ENCODE assay signal across 9 mouse cellular contexts in genomic region chr13:44804876-44805275, GRCm38 (mm10).
A peak's percentile ranks its signal among the peaks of the same experiment; 100 is the strongest.
DNase-seq lines count a peak whose midpoint lies in the region; ATAC-seq and TF ChIP-seq lines count a peak whose summit lies in the region.
"Had no signal": no experiment of that assay in that cellular context is flagged by ENCODE, and none has a peak within 500 bp of the region (broad histone marks: within the 10 kb centered on the region; RNA-seq: fewer than 3 reads in every experiment).

No protein-coding gene starts in this region.

- no peaks in the 10 kb centered on the region for H3K27me3 ChIP-seq in liver, embryonic 11.5 days (replicated peaks; ENCODE audit: control insufficient read depth, insufficient read depth, low read length)
- no peaks in the 10 kb centered on the region for H3K27me3 ChIP-seq in stomach, postnatal 0 days (ENCODE audit: control insufficient read depth, insufficient read depth, low read length)
- H3K27me3 ChIP-seq: neural tube, embryonic 12.5 days had no signal

- intact Hi-C loops in heart, postnatal 10 days (cut with DNase I): loop anchor here (5.0 kb wide), 1 partner anchor 147 kb away; no protein-coding TSS in a partner anchor

- peaks cover 4% of the 10 kb centered on the region; the same call in 1 of the 2 replicates for H3K4me1 ChIP-seq in liver, embryonic 11.5 days (replicated peaks; ENCODE audit: control insufficient read depth, insufficient read depth, low read length)
- H3K4me1 ChIP-seq in lung, adult 2 months (ENCODE audit: control insufficient read depth, insufficient read depth, low read length): peaks cover 9% of the 10 kb centered on the region
- no peaks in the 10 kb centered on the region for H3K4me1 ChIP-seq in stomach, postnatal 0 days (replicated peaks; ENCODE audit: control insufficient read depth, insufficient read depth)
- H3K4me1 ChIP-seq: neural tube, embryonic 12.5 days had no signal

- H3K36me3 ChIP-seq in liver, embryonic 11.5 days (ENCODE audit: control insufficient read depth, insufficient read depth, low read length): no peaks in the 10 kb centered on the region
- H3K36me3 ChIP-seq in stomach, postnatal 0 days (ENCODE audit: control insufficient read depth, insufficient read depth, low read length): no peaks in the 10 kb centered on the region
- H3K36me3 ChIP-seq: neural tube, embryonic 12.5 days had no signal

- H3K9ac ChIP-seq in liver, embryonic 11.5 days (ENCODE audit: low read depth, low read length): no peak overlapping the region
- no peak overlapping the region for H3K9ac ChIP-seq in stomach, postnatal 0 days (ENCODE audit: low read length)
- H3K9ac ChIP-seq: neural tube, embryonic 12.5 days had no signal

- no peaks in the 10 kb centered on the region for H3K9me3 ChIP-seq in liver, embryonic 11.5 days (ENCODE audit: control insufficient read depth, low read length)
- H3K9me3 ChIP-seq in stomach, postnatal 0 days (ENCODE audit: control insufficient read depth, low read length): no peaks in the 10 kb centered on the region
- H3K9me3 ChIP-seq: neural tube, embryonic 12.5 days had no signal

- H3K27ac ChIP-seq in liver, embryonic 11.5 days (ENCODE audit: low read depth, low read length): no peak overlapping the region
- H3K27ac ChIP-seq in stomach, postnatal 0 days (replicated peaks): no peak overlapping the region
- H3K27ac ChIP-seq: neural tube, embryonic 12.5 days had no signal

- peak; percentile 44 for DNase-seq in adrenal gland, adult 2 months
- DNase-seq in adrenal gland, postnatal 4 days (ENCODE audit: low spot score in 2 of 2): no peak
- DNase-seq in liver: peak; percentile 36
- no peak for DNase-seq in liver, embryonic 11.5 days (ENCODE audit: low spot score)
- peak; percentile 73 for DNase-seq in brain, embryonic 14.5 days (ENCODE audit: low read depth)
- peak; percentile 56 to 74 for DNase-seq in heart, postnatal 10 days
- DNase-seq in lung, adult 2 months: peak; percentile 55
- DNase-seq in stomach, postnatal 0 days (ENCODE audit: low spot score): peak; percentile 55

- no peak for TF ChIP-seq EP300 in stomach, postnatal 0 days (optimal IDR thresholded peaks at IDR 0.05)

- H3K4me2 ChIP-seq in liver, embryonic 11.5 days: no peak overlapping the region
- no peak overlapping the region for H3K4me2 ChIP-seq in stomach, postnatal 0 days (replicated peaks; ENCODE audit: low read depth)
- H3K4me2 ChIP-seq: neural tube, embryonic 12.5 days had no signal

- no peak for ATAC-seq in liver, embryonic 11.5 days (replicated peaks; ENCODE audit: low FRiP score)
- ATAC-seq in stomach, postnatal 0 days (ENCODE audit: low FRiP score, low TSS enrichment): no peak

- 56% methylated on average over 1 of the region's 1 CpGs for WGBS in liver, embryonic 11.5 days
- 9% methylated on average over 1 of the region's 1 CpGs for WGBS in lung, adult 2 months
- WGBS in stomach, postnatal 0 days: 35% methylated on average over 1 of the region's 1 CpGs

- TF ChIP-seq POLR2A in brain, embryonic 14.5 days (IDR thresholded peaks at IDR 0.05; ENCODE audit: borderline replicate concordance, extremely low read depth, insufficient read depth, insufficient read length, poor library complexity, severe bottlenecking): no peak
- no peak for TF ChIP-seq POLR2A in lung, adult 2 months (IDR thresholded peaks at IDR 0.05; ENCODE audit: borderline replicate concordance, extremely low read depth, low read depth, low read length)

- peak; percentile 65; the same call in 1 of the 2 replicates for TF ChIP-seq CTCF in brain, embryonic 14.5 days (IDR thresholded peaks at IDR 0.05; ENCODE audit: borderline replicate concordance, extremely low read depth, insufficient read depth, insufficient read length)
- TF ChIP-seq CTCF in lung, adult 2 months (IDR thresholded peaks at IDR 0.05; ENCODE audit: insufficient read depth, low read length): peak; percentile 54; the same call in 1 of the 2 replicates
- peak; percentile 85 for TF ChIP-seq CTCF in stomach, postnatal 0 days (IDR thresholded peaks at IDR 0.05; ENCODE audit: low read depth)

- H3K4me3 ChIP-seq in liver, embryonic 11.5 days (ENCODE audit: low read depth, low read length): no peak overlapping the region
- H3K4me3 ChIP-seq in lung, adult 2 months (replicated peaks; ENCODE audit: extremely low read depth, low read depth, low read length): no peak overlapping the region
- no peak overlapping the region for H3K4me3 ChIP-seq in stomach, postnatal 0 days (ENCODE audit: low read depth, low read length)
- H3K4me3 ChIP-seq: neural tube, embryonic 12.5 days had no signal

Comparison
In these comparisons a context has a peak if more than half of its experiments do, and no peak if none do; other contexts are left out.
1. DNase-seq: peak in adrenal gland, adult 2 months (single experiment), liver (single experiment), brain, embryonic 14.5 days (single experiment), heart, postnatal 10 days (2 of 2), lung, adult 2 months (single experiment) and stomach, postnatal 0 days (single experiment); none in adrenal gland, postnatal 4 days (0 of 2) and liver, embryonic 11.5 days (single experiment).
2. Peak in every context shown above with its lines, with median percentiles within 50 percentile points of each other: CTCF ChIP-seq.